Mouse (Mus musculus): Measurements from ENCODE around the gene 1700020L24Rik.

The 1700020L24Rik gene

DNA sequence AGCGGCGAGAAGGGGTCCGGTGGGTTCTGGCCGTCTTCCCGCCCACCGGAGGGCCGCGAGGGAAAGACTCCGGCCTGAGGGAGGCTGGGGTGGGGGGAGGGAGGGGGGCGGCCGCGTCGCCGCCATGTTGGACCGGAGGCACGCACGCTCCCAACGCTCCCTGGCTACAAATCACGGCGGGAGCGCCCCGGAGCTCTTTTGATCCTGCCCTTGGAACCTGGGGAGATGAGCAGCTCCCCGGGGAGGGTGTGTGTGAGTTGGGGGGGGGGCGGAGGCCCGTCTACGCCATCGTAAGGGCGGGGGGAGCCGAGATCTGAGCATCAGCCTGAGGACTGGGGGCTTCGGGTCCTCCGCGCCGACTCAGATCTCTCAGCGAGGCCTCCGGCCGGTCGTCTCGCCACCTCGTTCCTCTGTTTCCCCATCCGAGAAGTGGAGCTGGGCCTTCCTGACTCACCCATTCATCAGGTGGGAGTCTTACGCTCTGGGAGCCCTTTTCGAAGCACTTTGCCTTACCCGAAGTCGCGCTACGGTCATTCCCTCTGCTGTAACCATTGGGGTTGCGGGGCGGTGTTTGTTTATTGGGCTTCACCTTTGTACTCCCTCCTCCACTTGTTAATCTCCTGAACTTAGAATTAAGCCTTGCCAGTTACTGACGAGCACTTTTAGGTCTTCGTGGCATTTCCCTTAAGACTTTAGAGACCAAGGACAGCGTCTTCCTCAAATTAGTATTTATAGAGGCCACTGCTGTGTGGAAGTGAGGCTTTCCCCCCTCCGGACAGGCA, 35.9 kb downstream of the 1700020L24Rik start:
- DNase-seq = no peak
